Mouse (Mus musculus): ENCODE measurements around the gene Get4. TPM values are rescaled to one million over a fixed set of nuclear protein-coding genes. Genes with fewer than 3 reads are reported as not detected.

Get4 gene
- polyA plus RNA-seq, 1 experiment from 2014 or later, result 139 TPM

DNA sequence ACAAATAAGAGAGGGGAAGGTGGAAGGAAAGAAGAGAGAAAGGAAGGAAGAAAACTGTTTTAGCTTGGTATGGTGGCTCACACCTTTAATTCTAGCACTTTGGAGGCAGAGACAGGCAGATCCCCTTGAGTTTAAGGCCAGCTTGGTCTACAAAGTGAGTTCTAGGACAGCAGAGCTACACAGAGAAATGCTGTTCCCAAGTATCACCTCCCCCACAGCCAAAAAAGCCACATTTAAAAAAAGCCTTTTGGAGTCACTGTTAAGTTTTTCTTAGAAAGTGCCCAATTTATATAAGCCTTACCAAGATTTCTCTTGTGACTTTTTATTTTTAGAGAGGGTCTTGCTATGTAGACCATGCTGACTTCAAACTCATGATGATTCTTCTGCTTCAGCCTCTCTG is 37.8 kb upstream of the Get4 start:
- Histone ChIP-seq H3K9me3 (replicated peaks; ENCODE audit: control insufficient read depth, low read length) (no peaks in the 10 kb centered on the region), H3K36me3 (ENCODE audit: control insufficient read depth, insufficient read depth, low read length) (peaks cover 2% of the 10 kb centered on the region; the same call in 1 of the 2 replicates), H3K4me2 (no peak overlapping the region), H3K27me3 (ENCODE audit: control insufficient read depth, insufficient read depth, low read length) (no peaks in the 10 kb centered on the region), H3K27ac (ENCODE audit: low read depth, low read length) (no peak overlapping the region), H3K9ac (ENCODE audit: low read depth, low read length) (no peak overlapping the region), H3K4me3 (ENCODE audit: low read depth, low read length) (no peak overlapping the region), H3K4me1 (ENCODE audit: control insufficient read depth, insufficient read depth, low read length) (no peaks in the 10 kb centered on the region)
- ATAC-seq (replicated peaks; ENCODE audit: insufficient number of reproducible peaks, low FRiP score, low TSS enrichment), result no peak

DNA sequence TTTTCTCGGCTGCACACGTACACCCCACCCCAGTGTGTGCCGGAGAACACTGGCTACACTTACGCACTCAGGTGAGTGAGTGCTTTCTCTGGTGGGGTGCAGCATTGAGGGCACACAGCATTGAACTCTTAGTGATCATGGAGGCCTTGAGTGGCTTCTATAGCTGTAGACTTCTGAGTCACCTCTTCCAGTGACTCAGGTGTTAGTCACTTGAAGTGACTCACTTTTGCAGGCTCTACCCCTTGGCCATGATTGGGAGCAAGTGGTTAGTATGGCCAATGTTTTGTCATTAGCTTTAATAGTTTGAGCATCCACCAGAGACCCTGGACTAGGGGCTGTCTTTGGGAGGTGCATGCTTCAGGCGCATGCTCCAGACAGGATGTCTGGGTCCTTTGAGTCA is 36.9 kb upstream of the Get4 start:
- H3K9ac ChIP-seq (ENCODE audit: low read depth, low read length), result no peak overlapping the region
- H3K27me3 ChIP-seq (ENCODE audit: control insufficient read depth, insufficient read depth, low read length), result no peaks in the 10 kb centered on the region
- H3K27ac ChIP-seq (ENCODE audit: low read depth, low read length), result no peak overlapping the region
- 94% methylated on average over 5 of the region's 5 CpGs for WGBS (ENCODE audit: insufficient replicate concordance)
- no peak for ATAC-seq (replicated peaks; ENCODE audit: insufficient number of reproducible peaks, low FRiP score, low TSS enrichment)
- H3K36me3 ChIP-seq (ENCODE audit: control insufficient read depth, insufficient read depth, low read length), result peaks cover 2% of the 10 kb centered on the region; the same call in 1 of the 2 replicates
- H3K4me2 ChIP-seq, result no peak overlapping the region
- H3K4me1 ChIP-seq (ENCODE audit: control insufficient read depth, insufficient read depth, low read length), result no peaks in the 10 kb centered on the region
- no peaks in the 10 kb centered on the region for H3K9me3 ChIP-seq (replicated peaks; ENCODE audit: control insufficient read depth, low read length)
- no peak overlapping the region for H3K4me3 ChIP-seq (ENCODE audit: low read depth, low read length)

DNA sequence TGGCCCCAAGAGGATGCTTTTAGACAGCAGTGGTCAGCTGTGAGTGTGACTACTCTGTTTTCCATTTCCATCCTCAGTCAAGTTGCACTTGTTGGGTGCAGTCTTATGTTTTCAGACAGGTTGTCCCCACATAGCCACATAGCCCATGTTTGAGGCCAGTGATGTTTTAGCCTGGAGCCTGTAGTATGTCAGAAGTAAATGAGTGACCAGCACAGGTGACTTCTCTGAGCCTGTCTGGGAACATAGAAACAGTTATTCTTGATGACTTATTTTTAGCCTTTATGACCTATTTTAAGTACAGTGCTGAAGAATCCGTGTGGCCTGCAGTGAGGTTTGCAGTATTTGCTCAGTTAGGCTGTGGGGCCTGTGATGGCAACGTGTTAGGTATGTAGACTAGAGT is 36.0 kb upstream of the Get4 start:
- Histone ChIP-seq H3K27ac (ENCODE audit: low read depth, low read length) (no peak overlapping the region), H3K27me3 (ENCODE audit: control insufficient read depth, insufficient read depth, low read length) (no peaks in the 10 kb centered on the region), H3K9me3 (replicated peaks; ENCODE audit: control insufficient read depth, low read length) (no peaks in the 10 kb centered on the region), H3K4me3 (ENCODE audit: low read depth, low read length) (no peak overlapping the region), H3K4me2 (no peak overlapping the region), H3K36me3 (ENCODE audit: control insufficient read depth, insufficient read depth, low read length) (no peaks in the 10 kb centered on the region; the same call in 1 of the 2 replicates), H3K4me1 (ENCODE audit: control insufficient read depth, insufficient read depth, low read length) (no peaks in the 10 kb centered on the region), H3K9ac (ENCODE audit: low read depth, low read length) (no peak overlapping the region)
- 72% methylated on average over 2 of the region's 2 CpGs for WGBS (ENCODE audit: insufficient replicate concordance)
- no peak for ATAC-seq (replicated peaks; ENCODE audit: insufficient number of reproducible peaks, low FRiP score, low TSS enrichment)

DNA sequence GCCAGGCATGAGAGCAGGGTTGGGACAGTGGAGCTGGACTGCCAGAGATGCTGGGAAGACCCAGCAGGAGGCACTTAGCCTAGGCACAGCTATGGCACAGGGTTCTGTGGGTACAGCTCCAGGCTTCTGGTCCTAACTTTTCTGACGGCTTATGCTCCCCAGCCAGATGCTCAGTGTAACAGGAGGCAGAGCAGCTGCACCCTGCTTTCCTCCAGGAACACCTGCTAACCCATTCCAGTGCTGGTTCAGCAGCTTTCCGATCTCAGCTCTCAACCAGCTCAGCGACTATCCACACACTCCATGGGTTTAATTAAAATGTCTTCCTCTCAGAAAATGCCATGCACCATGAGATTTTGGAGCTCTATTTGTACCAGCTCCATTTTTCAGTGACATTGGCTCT is 35.4 kb upstream of the Get4 start:
- Histone ChIP-seq H3K9ac (ENCODE audit: low read depth, low read length) (no peak overlapping the region; the same call in 1 of the 2 replicates), H3K4me1 (ENCODE audit: control insufficient read depth, insufficient read depth, low read length) (no peaks in the 10 kb centered on the region), H3K4me3 (ENCODE audit: low read depth, low read length) (no peak overlapping the region), H3K27ac (ENCODE audit: low read depth, low read length) (no peak overlapping the region), H3K9me3 (replicated peaks; ENCODE audit: control insufficient read depth, low read length) (no peaks in the 10 kb centered on the region), H3K4me2 (no peak overlapping the region), H3K36me3 (ENCODE audit: control insufficient read depth, insufficient read depth, low read length) (no peaks in the 10 kb centered on the region; the same call in 1 of the 2 replicates), H3K27me3 (ENCODE audit: control insufficient read depth, insufficient read depth, low read length) (no peaks in the 10 kb centered on the region)
- ATAC-seq (replicated peaks; ENCODE audit: insufficient number of reproducible peaks, low FRiP score, low TSS enrichment), result no peak
- 83% methylated on average over 3 of the region's 3 CpGs for WGBS (ENCODE audit: insufficient replicate concordance)

DNA sequence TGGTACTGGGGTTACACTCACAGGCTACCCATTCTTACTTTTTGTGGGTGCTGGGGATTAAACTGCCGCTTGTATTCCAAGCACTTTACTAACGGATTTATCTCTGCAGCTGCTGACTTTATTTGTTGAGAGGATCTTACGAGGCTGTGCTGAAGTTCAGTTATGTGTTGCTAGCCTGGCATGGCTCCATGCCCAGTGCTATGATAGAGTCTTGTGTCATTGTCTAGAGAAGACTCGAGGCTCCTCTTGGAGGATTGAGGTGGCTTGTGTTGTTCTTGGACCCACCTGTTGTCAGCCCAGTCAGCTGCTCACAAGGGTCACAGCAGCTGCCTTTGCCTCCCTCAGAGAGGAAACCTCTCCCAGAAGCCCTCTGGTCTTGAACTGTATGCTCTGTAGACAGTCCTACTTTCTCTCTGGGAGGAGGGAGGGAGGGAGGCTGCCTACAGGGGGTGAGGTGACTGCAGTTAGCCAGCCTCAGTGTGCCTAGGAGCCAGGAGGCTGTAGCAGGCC is 32.1 kb upstream of the Get4 start:
- H3K27ac ChIP-seq (ENCODE audit: low read depth, low read length), result no peak overlapping the region
- no peak overlapping the region for H3K4me3 ChIP-seq (ENCODE audit: low read depth, low read length)
- no peaks in the 10 kb centered on the region for H3K9me3 ChIP-seq (replicated peaks; ENCODE audit: control insufficient read depth, low read length)
- H3K36me3 ChIP-seq (ENCODE audit: control insufficient read depth, insufficient read depth, low read length), result peaks cover 4% of the 10 kb centered on the region
- no peak for ATAC-seq (replicated peaks; ENCODE audit: insufficient number of reproducible peaks, low FRiP score, low TSS enrichment)
- 88% methylated on average over 4 of the region's 4 CpGs for WGBS (ENCODE audit: insufficient replicate concordance)
- no peak overlapping the region for H3K4me2 ChIP-seq
- H3K9ac ChIP-seq (ENCODE audit: low read depth, low read length), result no peak overlapping the region
- H3K27me3 ChIP-seq (ENCODE audit: control insufficient read depth, insufficient read depth, low read length), result no peaks in the 10 kb centered on the region
- no peaks in the 10 kb centered on the region for H3K4me1 ChIP-seq (ENCODE audit: control insufficient read depth, insufficient read depth, low read length)

DNA sequence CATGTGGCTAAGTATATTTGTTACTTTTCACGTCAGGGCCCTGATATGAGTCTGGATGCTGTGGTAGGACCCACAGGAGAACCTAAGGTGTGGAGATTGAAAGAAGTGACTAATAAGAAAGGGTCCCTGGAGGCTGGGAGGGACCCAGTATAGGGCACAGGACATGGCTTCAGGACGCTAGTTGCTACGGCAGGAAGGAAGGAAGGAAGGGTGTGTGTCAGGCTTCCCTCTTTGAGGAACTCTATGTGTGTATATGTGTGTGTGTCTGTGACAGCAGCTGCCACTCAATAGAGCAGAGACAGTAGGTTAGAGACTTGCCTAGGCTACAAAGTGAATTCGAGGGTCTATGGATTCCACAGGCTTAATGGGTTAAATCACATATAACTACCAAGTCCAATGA is 31.5 kb upstream of the Get4 start:
- Histone ChIP-seq H3K9ac (ENCODE audit: low read depth, low read length) (no peak overlapping the region), H3K27me3 (ENCODE audit: control insufficient read depth, insufficient read depth, low read length) (no peaks in the 10 kb centered on the region), H3K4me1 (ENCODE audit: control insufficient read depth, insufficient read depth, low read length) (no peaks in the 10 kb centered on the region), H3K4me2 (no peak overlapping the region), H3K27ac (ENCODE audit: low read depth, low read length) (no peak overlapping the region), H3K9me3 (replicated peaks; ENCODE audit: control insufficient read depth, low read length) (no peaks in the 10 kb centered on the region), H3K36me3 (ENCODE audit: control insufficient read depth, insufficient read depth, low read length) (peaks cover 5% of the 10 kb centered on the region), H3K4me3 (ENCODE audit: low read depth, low read length) (no peak overlapping the region)
- no peak for ATAC-seq (replicated peaks; ENCODE audit: insufficient number of reproducible peaks, low FRiP score, low TSS enrichment)
- 74% methylated on average over 4 of the region's 4 CpGs for WGBS (ENCODE audit: insufficient replicate concordance)

DNA sequence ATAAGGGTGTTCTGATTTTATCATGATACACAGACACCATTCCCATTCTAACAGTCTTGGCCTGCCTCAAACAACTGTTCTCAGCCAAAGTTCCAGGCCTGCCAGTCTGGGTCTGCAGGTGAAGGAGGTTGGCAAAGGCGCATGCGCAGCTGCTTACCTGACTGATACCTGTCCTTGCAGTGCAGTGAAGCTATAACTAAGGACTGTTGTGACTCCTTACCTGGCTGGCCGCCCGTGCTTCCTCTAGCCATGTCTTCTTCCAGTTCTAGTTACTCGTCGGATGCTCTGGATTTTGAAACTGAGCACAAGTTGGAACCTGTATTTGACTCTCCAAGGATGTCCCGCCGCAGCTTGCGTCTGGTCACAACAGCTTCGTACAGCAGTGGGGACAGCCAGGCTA is 28.8 kb upstream of the Get4 start:
- no peaks in the 10 kb centered on the region for H3K9me3 ChIP-seq (replicated peaks; ENCODE audit: control insufficient read depth, low read length)
- H3K27me3 ChIP-seq (ENCODE audit: control insufficient read depth, insufficient read depth, low read length), result no peaks in the 10 kb centered on the region
- 93% methylated on average over 10 of the region's 10 CpGs for WGBS (ENCODE audit: insufficient replicate concordance)
- no peaks in the 10 kb centered on the region for H3K4me1 ChIP-seq (ENCODE audit: control insufficient read depth, insufficient read depth, low read length)
- no peak overlapping the region for H3K9ac ChIP-seq (ENCODE audit: low read depth, low read length)
- H3K36me3 ChIP-seq (ENCODE audit: control insufficient read depth, insufficient read depth, low read length), result peaks cover 23% of the 10 kb centered on the region
- no peak for ATAC-seq (replicated peaks; ENCODE audit: insufficient number of reproducible peaks, low FRiP score, low TSS enrichment)
- H3K4me2 ChIP-seq, result no peak overlapping the region
- no peak overlapping the region for H3K27ac ChIP-seq (ENCODE audit: low read depth, low read length)
- H3K4me3 ChIP-seq (ENCODE audit: low read depth, low read length), result no peak overlapping the region

DNA sequence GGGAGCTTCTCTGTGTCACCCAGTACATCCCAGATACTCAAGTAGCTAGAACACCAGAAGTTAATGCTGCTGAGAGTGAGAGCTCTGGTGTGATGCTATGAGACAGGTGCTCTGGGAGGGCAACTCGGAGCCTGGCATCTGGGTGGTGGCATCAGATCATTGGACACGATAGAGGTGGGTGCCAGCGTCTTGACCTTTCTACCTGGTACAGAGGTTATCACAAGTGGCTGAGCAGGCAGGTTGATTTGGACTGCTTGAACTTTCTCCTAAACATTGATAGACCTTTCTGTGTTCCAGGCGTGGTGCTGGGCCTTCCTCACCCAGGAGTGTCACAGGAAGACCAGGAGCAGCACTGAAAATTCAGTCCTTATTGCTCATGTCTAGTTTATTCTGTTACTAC is 24.9 kb upstream of the Get4 start:
- Histone ChIP-seq H3K4me1 (ENCODE audit: control insufficient read depth, insufficient read depth, low read length) (no peaks in the 10 kb centered on the region), H3K4me3 (ENCODE audit: low read depth, low read length) (no peak overlapping the region), H3K4me2 (no peak overlapping the region), H3K27me3 (ENCODE audit: control insufficient read depth, insufficient read depth, low read length) (no peaks in the 10 kb centered on the region), H3K9ac (ENCODE audit: low read depth, low read length) (no peak overlapping the region), H3K27ac (ENCODE audit: low read depth, low read length) (no peak overlapping the region), H3K9me3 (replicated peaks; ENCODE audit: control insufficient read depth, low read length) (no peaks in the 10 kb centered on the region), H3K36me3 (ENCODE audit: control insufficient read depth, insufficient read depth, low read length) (peaks cover 35% of the 10 kb centered on the region)
- ATAC-seq (replicated peaks; ENCODE audit: insufficient number of reproducible peaks, low FRiP score, low TSS enrichment), result no peak
- 93% methylated on average over 4 of the region's 4 CpGs for WGBS (ENCODE audit: insufficient replicate concordance)

DNA sequence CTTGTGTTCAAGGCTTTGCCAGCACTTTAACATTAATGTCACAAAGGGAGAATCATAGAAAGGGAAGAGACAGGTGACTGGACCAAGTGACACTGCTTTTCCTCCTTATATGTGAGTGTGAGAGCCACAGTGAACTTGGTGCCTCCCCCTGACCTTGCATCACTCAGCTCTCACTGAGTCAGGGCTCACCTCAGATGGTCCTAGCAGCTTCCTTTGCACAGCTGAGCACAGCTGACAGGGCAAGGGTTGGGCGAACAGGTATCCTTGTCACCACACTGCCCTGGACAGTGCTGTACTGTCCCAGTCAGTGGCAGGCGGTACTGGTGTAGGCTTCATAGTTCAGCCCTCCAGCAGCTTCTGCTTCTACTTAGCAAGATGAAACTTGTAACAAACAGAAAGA is 24.5 kb upstream of the Get4 start:
- no peak overlapping the region for H3K9ac ChIP-seq (ENCODE audit: low read depth, low read length)
- H3K4me2 ChIP-seq, result no peak overlapping the region
- H3K27me3 ChIP-seq (ENCODE audit: control insufficient read depth, insufficient read depth, low read length), result no peaks in the 10 kb centered on the region
- no peaks in the 10 kb centered on the region for H3K9me3 ChIP-seq (replicated peaks; ENCODE audit: control insufficient read depth, low read length)
- no peak for ATAC-seq (replicated peaks; ENCODE audit: insufficient number of reproducible peaks, low FRiP score, low TSS enrichment)
- H3K36me3 ChIP-seq (ENCODE audit: control insufficient read depth, insufficient read depth, low read length), result peaks cover 35% of the 10 kb centered on the region
- 96% methylated on average over 2 of the region's 2 CpGs for WGBS (ENCODE audit: insufficient replicate concordance)
- no peak overlapping the region for H3K27ac ChIP-seq (ENCODE audit: low read depth, low read length)
- no peak overlapping the region for H3K4me3 ChIP-seq (ENCODE audit: low read depth, low read length)
- no peaks in the 10 kb centered on the region for H3K4me1 ChIP-seq (ENCODE audit: control insufficient read depth, insufficient read depth, low read length)
